Mouse (Mus musculus): Measurements from ENCODE around the gene Tff1.

The Tff1 gene

DNA sequence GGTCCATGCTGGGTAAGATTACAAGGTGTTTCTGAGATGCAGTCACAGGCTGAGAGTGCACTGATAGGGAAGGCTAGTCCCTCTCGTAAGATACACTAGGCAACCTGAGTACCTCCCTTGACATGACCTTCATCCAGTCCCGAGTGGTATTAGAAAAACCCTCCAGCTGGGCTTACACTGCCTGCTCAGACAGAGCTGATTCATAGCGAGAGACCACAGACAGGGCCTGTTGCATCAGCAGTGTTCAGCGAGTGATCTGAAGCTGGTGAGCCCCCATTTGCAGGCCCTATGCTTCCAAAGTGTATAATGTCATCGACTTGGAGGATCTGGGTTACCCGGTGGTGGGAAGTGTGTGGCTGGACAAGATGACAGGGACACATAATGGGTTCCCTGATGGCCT is at the start of gene Tff1:
TSS of gene Tff1 (minus strand) at position 151 of the 400 bp plus-strand sequence.
- no peak for DNase-seq (ENCODE audit: low spot score in 2 of 2)

- no peak for DNase-seq (ENCODE audit: low spot score in 2 of 2)
Measured at GRCm38 (mm10) chr17:31211881-31212280, 46.8 kb upstream of the Tff1 start.

DNA sequence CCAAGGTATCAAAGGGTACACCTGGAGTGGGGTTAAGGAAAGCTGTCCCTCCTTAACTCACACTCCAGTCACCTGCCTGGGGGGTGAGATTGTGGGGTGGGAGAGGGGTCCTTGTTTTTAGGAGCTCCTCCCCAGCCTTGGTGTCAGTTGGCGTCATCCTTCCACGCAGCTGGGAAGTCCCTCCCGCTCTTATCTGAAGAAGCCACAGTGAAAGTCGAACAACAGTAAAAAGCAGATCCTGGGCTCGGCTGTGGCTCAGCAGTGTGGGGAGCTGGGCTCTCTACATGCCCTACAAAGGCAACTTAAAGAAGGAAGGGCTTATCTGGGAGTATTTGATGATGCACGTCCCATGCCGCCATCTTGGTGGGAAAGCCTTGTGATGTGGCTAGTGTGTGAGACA is 45.2 kb upstream of the Tff1 start:
- DNase-seq (ENCODE audit: low spot score in 2 of 2): no peak

- no peak for DNase-seq (ENCODE audit: low spot score in 2 of 2)
Measured at GRCm38 (mm10) chr17:31209376-31209930, 44.4 kb upstream of the Tff1 start.

DNA sequence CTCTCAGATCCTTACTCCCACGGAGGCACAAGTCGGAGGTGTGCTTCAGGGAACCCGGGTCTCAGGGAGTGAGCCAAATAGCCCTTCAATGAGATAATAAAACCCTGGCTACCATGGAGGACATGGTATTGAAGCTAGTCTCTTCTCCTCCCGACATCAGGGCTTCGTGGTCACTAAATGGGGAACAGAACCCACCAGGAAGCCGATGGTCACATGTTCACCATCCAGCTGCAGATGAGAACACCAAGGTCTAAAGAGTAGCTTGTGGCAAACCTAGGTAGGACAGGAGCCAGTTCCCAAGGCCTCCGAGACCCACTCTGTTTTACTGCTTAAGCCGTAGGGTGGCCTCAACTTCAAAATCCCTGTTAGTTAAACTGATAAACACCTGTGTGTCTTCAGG is 43.6 kb upstream of the Tff1 start:
- no peak for DNase-seq (ENCODE audit: low spot score in 2 of 2)

DNA sequence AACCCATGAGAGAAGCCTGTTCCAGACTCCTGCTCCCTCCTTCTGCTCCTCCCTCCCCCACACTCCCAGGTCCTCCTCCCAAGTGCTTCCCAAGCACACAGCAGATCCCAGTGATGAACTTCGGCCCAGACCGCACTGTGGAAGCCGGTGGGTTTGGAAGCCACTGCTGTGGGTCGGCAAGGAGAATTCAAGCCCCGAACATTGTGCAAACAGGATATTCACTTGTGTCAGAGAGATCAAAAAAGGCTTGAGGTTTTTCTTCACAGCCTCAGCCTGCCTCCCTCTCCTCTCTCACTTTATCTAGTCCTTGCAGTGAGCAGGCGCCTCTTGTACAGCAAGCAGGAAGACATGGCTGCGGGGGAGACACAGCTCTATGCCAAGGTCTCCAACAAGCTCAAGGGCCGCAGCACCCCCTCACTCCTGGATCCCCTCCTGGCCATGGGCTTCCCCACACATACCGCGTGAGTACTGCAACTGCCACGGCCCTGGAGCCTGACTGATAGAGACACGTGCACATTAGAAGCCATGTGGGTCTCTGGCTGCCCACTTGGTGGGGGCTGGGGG is 42.8 kb upstream of the Tff1 start, which contains the start of gene Ubash3a:
TSS of gene Ubash3a (plus strand) at position 103 of the 564 bp plus-strand sequence.
- no peak for DNase-seq (ENCODE audit: low spot score in 2 of 2)

- DNase-seq (ENCODE audit: low spot score in 2 of 2): no peak
Measured at GRCm38 (mm10) chr17:31198877-31199276, 33.8 kb upstream of the Tff1 start, which contains the start of gene Tmprss3. Tmprss3 (minus strand) TSS chr17:31198977.

DNA sequence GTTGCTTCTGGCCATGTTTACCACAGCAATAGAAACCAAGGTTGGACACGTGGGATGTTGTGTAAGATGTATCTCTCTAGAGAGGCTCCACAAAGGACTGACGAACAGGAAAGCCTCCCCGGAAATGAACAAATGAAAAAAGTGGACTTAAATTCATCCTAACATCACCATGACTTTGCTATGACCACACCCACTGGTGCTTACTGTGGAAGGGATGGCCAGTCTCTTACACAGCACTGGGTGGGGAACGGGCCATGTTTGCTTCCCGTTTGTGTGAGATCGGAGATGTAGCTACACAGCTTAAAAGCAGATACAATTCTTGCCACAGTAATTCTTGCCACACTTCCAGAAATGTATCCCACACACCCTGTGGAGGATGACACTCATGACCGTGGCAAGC is 31.2 kb upstream of the Tff1 start:
- no peak for DNase-seq (ENCODE audit: low spot score in 2 of 2)

DNA sequence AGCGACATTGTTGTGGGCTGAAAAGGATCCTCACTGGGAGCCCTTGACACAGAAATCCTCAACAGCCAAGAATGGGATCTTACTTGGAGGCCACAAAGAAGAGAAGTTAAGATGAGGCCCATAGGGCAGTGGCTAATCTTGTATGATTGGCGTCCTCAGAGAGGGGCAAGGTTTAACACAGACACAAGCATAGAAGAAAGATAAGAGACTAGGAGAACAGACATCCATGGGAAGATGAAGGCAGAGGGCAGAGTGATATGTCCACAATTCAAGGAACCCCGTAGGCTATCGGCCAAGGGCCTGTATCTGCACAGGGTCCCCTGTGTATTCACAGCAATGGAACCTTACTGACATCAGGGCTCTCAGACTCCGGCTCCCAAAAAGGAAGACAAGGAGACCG is 30.1 kb upstream of the Tff1 start:
- no peak for DNase-seq (ENCODE audit: low spot score in 2 of 2)

DNA sequence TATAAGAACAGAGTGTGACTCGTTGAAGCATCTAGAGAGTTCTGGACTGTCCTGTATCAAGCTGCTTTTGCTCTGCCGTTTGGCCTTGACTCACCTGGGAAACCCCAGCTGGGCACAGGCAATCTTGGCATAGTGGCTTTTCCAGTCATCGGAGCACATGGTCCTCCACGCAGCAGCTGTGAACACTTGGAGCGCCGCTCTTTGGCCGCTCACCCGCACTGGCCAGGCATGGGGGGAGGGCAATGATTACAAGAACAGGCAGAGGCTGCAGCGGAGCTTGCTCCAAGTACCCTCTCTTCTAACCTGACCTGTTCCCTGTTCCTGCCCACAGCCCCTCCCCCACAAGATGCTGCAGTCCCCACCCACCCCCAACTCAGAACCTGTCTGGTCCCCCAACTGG is 28.3 kb upstream of the Tff1 start:
- DNase-seq (ENCODE audit: low spot score in 2 of 2): no peak

DNA sequence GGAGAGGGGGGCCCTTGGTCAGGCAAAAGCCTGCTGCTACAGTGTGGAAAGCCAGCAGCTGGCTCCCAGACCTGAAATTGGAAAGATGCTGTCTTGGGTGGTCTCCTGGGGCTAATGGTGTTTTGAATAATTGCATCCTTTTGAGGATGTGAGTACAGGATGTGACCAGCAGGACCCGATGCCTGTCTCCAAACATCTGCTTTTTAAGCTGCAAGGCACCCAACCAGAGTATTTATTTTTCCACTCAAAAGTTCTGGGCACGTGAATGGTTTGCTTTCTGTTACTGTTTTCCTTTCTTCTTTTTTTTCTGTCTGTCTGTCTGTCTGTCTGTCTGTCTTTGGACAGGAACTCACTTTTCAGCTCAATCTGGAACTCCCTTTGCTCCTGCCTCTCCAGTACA is 27.6 kb upstream of the Tff1 start:
- DNase-seq (ENCODE audit: low spot score in 2 of 2): no peak

GRCm38 (mm10) chr17:31191825-31192224 is 26.7 kb upstream of the Tff1 start:
- no peak for DNase-seq (ENCODE audit: low spot score in 2 of 2)

- peak; percentile 46 to 68 for DNase-seq (ENCODE audit: low spot score in 2 of 2)
Measured at GRCm38 (mm10) chr17:31187370-31187769, 22.3 kb upstream of the Tff1 start.

- peak; percentile 61 to 63 for DNase-seq (ENCODE audit: low spot score in 2 of 2)
Measured at GRCm38 (mm10) chr17:31184269-31184990, 19.4 kb upstream of the Tff1 start.

GRCm38 (mm10) chr17:31183180-31183974 is 18.3 kb upstream of the Tff1 start:
- DNase-seq (ENCODE audit: low spot score in 2 of 2): peak; percentile 25 to 36

GRCm38 (mm10) chr17:31181490-31181889 is 16.4 kb upstream of the Tff1 start:
- no peak for DNase-seq (ENCODE audit: low spot score in 2 of 2)

DNA sequence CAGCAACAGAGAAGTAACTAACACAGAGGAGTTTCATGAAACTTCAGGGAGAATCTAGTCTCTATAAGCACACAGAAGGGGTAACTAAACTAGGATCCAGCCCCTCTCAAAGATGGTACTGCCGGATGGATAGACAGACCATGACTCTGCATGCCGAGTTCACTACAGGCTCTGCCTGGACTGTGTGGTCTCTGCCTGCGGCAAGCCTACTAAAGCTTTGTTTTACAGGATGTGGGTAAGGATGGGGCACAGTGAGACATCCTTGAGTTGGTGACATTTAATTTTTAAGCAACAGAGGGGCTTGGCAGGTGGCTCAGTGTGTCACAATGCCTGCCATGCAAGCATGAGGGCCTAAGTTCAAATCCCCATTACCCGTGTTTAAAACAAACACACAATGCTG is 11.2 kb upstream of the Tff1 start:
- no peak for DNase-seq (ENCODE audit: low spot score in 2 of 2)

DNA sequence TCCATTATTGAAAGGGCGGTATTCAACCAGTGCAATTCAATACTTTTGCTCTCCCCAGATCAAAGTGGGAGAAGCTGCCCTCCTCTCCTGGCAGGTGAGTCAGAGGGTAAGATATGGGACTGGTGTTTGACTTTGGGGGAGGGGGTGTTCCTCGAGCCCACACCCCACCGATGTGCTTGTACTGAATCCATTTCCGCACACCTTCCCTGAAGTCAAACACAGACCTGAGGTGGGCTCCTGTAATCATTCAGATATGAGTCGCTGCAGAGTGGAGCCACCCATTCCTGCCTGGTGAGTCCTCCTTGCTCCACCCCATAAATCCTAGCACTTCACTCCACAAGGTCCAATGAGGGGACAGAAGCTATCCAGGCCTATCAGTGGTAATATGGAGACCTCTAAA is 4.7 kb upstream of the Tff1 start:
- DNase-seq (ENCODE audit: low spot score in 2 of 2): no peak

DNA sequence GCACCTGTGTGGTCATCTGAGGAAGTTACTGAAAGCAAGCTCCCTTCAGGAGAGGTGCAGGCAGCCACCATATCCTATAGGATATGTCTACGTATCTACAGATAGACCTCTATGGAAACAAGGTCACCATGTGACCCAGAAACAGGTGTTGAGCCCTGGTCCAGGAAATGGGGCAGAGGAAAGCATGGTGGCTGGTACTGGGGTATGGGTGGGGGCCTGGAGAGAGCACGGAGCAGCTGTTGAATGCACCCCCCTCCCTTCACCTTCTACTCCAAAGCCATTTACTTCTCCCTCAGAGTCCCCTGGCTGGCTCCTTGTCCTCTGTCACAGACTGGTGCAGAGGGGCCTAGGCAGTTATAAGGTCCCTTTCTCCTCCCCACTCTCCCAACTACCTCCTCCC is 1.3 kb downstream of the Tff1 start:
- no peak for DNase-seq (ENCODE audit: low spot score in 2 of 2)

- no peak for DNase-seq (ENCODE audit: low spot score in 2 of 2)
Measured at GRCm38 (mm10) chr17:31162607-31163006, 2.5 kb downstream of the Tff1 start.

- DNase-seq (ENCODE audit: low spot score in 2 of 2): no peak
Measured at GRCm38 (mm10) chr17:31160291-31160690, 4.8 kb downstream of the Tff1 start.

GRCm38 (mm10) chr17:31157921-31158320 is 7.2 kb downstream of the Tff1 start:
- DNase-seq (ENCODE audit: low spot score in 2 of 2): no peak

Data from urinary bladder, adult 18-20 months (tissue).